Mouse (Mus musculus): ENCODE results near the gene Smarcb1.

Smarcb1 gene

DNA sequence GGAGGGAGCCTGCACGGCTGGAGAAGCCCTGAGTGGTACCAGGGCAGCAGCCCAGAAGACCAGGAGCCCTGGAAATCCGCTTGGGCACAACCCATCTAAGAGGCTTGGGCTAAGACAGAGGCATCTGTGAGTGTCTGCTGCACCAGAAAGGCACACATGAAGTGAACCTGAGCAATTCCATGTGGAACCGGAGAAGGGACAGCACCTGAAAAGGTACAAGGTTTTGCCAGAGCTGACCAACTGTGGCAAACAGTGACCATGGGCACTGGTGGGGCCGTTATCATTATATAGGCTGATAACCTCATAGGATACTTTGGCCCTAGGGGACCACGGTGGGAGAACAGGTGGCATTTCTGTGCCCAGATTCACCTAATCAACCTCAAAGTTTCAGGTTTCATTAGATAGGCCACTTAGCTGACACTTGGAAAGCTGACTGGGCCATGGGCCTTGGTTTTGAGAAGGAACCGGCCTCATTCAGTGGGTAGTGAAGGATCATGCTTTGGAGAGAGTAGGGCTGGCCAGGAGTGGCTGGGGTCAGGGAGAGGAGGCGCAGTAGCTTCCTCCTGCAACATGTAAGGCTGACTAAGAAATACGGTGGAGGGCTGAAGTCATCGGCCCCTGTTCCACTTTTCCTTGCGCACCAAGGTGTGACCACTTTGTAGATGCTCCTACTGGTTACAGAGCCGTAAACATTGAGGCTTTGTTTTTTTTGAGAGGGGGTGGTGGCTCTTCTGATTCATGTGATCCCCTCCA, 65.1 kb downstream of the Smarcb1 start:
- DNase-seq (ENCODE audit: extremely low read depth, low read depth), result no peak

DNA sequence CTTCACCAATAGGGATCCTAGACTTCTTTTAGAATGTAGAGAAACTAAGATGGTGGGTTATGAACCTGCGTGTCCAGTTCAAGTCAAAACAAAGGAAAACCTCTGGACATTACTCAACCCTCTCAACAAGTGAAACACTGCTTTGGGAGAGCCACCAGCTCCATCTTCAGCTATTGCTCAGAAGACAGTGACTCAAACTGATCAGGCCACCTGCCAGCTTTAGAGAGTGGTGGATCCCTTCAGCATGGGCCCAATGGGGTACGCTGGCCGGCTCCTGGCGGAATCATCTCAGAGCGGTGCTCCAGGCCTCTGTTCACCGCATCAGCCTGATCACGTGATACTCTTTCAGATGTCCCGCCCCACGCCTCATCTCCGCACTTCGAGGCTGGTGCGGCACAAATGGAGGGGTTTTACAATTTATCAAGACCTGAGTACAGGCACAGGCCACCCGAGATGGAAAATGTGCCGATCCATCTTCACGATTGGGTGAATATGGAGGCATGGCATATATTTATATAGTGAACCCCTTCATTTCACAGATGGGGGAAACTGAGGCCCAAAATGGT, 65.9 kb downstream of the Smarcb1 start:
- DNase-seq (ENCODE audit: extremely low read depth, low read depth), result no peak

DNA sequence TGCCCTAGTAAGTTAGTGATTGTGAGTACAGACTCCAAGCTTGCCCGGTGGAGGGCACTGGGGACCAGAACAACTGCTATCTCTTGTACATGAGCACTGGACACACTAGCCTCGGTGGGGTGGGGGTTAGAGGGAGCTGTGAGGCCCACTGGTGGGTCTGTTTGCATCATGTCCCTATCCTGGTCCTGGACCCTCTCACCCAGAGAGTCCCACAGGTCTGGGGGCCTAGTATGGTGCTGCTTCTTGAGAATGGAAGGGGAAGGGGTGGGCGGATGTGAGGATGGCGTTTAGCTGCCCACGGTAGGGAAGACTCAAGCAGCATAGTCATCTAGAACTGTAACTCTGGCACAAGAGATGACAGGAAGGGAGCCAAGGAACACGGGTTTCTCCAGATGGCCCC, 66.6 kb downstream of the Smarcb1 start:
- no peak for DNase-seq (ENCODE audit: extremely low read depth, low read depth)

DNA sequence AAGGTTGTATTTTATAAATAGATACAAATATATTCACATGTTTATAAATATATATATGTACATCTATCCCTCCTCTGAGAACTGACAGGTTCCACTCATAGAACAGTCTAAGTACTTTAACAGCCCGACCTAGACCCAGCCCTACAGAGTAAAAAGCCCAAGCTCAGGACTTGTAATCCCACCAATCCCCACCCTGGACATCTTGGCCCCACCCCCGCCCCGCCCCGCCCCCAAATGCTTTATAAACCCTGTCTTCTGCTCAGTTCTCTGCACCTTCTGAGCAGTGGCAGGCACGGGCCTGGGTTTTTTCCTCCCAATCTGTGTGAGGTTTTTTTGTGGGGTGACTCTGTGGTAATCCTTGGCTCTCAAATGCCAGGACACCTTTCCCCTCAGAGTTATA, 67.3 kb downstream of the Smarcb1 start:
- no peak for DNase-seq (ENCODE audit: extremely low read depth, low read depth)

DNA sequence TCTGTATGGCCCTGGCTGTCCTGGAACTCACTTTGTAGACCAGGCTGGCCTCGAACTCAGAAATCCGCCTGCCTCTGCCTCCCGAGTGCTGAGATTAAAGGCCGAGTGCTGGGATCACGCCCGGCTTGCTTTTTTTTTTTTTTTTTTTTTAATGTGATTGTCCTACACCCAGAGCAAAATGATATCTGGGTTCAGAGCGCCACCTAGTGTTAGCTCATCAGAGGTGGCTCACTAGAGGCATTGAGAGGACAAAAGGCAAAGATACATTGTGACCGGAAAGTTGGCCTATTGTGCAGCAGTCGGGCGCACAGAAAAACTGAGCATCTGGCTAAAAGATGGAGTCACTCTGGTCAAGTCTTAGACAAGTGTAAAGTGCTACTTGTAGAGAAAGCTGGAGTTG, 68.0 kb downstream of the Smarcb1 start:
- peak; percentile 70 for DNase-seq (ENCODE audit: extremely low read depth, low read depth)

DNA sequence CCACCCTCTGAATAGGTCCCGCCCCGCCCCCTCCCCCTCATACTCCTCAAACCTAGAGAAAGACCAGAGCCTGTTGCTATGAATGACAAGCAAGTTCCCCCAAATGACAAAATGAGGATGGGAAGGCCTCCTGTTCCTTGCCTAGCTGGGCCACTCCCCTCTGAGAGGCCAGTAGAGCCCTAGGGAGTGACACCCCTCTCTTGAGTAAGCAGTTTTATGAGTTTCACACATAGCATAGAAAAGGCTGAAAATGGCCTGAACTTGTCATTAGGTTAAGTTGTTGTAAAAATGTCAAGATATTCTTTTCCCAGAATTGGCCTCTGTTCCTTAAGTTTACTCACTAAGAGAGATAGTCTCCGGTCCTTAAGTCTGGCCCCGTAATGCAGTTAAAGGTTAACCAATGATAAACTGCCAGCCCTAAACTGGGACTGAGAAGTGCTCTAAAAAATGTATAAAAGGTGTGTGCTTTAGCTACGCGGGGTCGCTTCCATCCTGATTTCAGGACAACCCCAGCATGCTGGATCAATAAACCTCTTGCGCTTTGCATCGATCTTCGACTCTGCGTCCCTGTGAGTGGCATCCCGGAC, 68.8 kb downstream of the Smarcb1 start:
- DNase-seq (ENCODE audit: extremely low read depth, low read depth), result no peak

DNA sequence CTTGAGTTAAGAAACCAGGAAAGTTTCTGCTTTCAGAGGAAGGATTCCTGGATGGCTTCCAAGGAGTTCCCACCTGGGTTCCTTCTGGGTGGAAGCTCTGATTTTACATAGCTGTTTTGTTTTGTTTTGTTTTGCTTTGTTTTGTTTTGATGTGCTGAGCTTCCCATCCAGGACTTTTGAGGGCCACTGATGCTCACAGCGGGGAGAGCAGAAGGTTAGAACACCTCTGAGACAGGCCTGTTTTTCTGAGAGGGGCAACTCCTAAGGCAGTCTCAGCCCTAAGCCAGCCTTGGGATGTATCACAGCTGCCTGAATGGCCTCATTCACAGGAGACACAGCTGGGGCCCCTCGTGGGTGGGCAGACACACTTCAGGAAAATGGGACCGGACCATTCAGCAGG, 69.7 kb downstream of the Smarcb1 start:
- DNase-seq (ENCODE audit: extremely low read depth, low read depth), result no peak

DNA sequence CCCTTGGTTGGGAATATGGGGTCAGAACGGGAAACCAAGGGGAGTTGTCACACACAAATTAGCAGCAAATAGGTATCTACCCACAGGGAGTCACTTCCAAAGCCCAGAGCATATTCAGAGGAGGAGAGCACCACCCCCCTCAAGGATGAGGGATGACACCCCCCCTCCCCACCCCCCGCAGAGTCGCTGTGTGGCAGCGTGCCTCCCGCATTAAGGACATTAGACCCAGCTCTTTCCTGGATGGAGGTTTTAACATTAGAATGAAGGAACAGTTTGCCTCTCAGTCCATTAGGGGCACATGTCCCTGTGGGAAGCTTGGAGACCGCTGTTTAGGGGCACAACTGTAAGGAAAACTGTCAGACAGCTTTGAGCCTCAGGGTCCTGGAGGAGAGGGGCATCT, 70.3 kb downstream of the Smarcb1 start:
- DNase-seq (ENCODE audit: extremely low read depth, low read depth), result no peak

DNA sequence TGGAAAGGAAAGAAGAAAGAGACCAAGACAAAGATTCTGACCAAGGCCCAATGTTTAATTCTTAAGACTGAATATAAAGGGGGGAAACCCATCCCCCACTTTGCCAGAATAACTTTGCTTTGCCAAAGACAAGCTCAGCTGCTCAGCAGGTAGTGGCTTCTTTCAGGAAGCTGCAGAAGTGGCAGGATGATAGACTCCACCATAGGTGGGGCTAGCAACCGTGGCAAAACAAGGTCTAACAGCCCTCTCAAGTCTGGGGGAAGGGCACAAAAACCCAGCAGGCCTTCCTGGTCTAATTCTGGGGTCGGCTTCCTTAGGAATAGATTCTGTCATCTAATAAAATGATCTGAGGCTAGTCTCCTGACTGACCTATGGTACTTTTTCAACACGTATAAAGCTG, 73.0 kb downstream of the Smarcb1 start:
- no peak for DNase-seq (ENCODE audit: extremely low read depth, low read depth)
